Comparison of ENCODE assay signal across 21 mouse cellular contexts in genomic region chr19:15830385-15830784, GRCm38 (mm10).
DNase-seq lines count a peak whose midpoint lies in the region; ATAC-seq and TF ChIP-seq lines count a peak whose summit lies in the region.
"Had no signal": no experiment of that assay in that cellular context is flagged by ENCODE, and none has a peak within 500 bp of the region (broad histone marks: within the 10 kb centered on the region; RNA-seq: fewer than 3 reads in every experiment).

No protein-coding gene starts in this region.

- intact Hi-C loops in heart, postnatal 36 days (cut with DNase I): no loop called here

- ATAC-seq in heart, embryonic 16.5 days (replicated peaks; ENCODE audit: extremely low read depth, insufficient read depth, low FRiP score): peak; percentile 60
- ATAC-seq in lung, embryonic 14.5 days (ENCODE audit: insufficient read depth): peak; percentile 66; the same call in 1 of the 2 replicates
- ATAC-seq in granulocyte monocyte progenitor cell, adult 5-6 weeks (replicated peaks; ENCODE audit: poor library complexity, severe bottlenecking): peak; percentile 20; the same call in 1 of the 2 replicates
- ATAC-seq: forebrain, embryonic 14.5 days; midbrain, embryonic 15.5 days had no signal

- no peaks in the 10 kb centered on the region for H3K36me3 ChIP-seq in heart, embryonic 16.5 days (ENCODE audit: control insufficient read depth, insufficient read depth)
- no peaks in the 10 kb centered on the region for H3K36me3 ChIP-seq in lung, embryonic 14.5 days (ENCODE audit: insufficient read depth)
- H3K36me3 ChIP-seq: embryonic facial prominence, embryonic 12.5 days; heart, embryonic 10.5 days; hindbrain, embryonic 10.5 days; midbrain, embryonic 15.5 days; neural tube, embryonic 15.5 days had no signal

- H3K4me3 ChIP-seq in heart, embryonic 16.5 days (ENCODE audit: low read length): no peak overlapping the region
- H3K4me3 ChIP-seq in lung, embryonic 14.5 days (ENCODE audit: low read depth, low read length): no peak overlapping the region
- H3K4me3 ChIP-seq: embryonic facial prominence, embryonic 12.5 days; heart, embryonic 10.5 days; hindbrain, embryonic 10.5 days; midbrain, embryonic 15.5 days; neural tube, embryonic 15.5 days had no signal

- no peak for TF ChIP-seq CTCF in lung, embryonic 14.5 days (IDR thresholded peaks at IDR 0.05; ENCODE audit: low read depth)

- no peaks in the 10 kb centered on the region for H3K27me3 ChIP-seq in heart, embryonic 16.5 days (ENCODE audit: control insufficient read depth, insufficient read depth, low read length)
- H3K27me3 ChIP-seq in lung, embryonic 14.5 days (ENCODE audit: insufficient read depth, low read length): no peaks in the 10 kb centered on the region
- H3K27me3 ChIP-seq: embryonic facial prominence, embryonic 12.5 days; midbrain, embryonic 15.5 days; neural tube, embryonic 15.5 days had no signal

- no peak overlapping the region for H3K9ac ChIP-seq in heart, embryonic 16.5 days (ENCODE audit: low read length)
- H3K9ac ChIP-seq in lung, embryonic 14.5 days: no peak overlapping the region
- H3K9ac ChIP-seq: embryonic facial prominence, embryonic 12.5 days; midbrain, embryonic 15.5 days; neural tube, embryonic 15.5 days had no signal

- DNase-seq in heart, postnatal 36 days: no peak
- DNase-seq in lung, embryonic 14.5 days: peak; percentile 51
- no peak for DNase-seq in lung, adult 18-20 months
- peak; percentile 23 for DNase-seq in A20 (ENCODE audit: low read depth, low spot score)
- no peak for DNase-seq in urinary bladder, postnatal 4 days (ENCODE audit: low spot score in 2 of 2)
- DNase-seq: adrenal gland, postnatal 36 days; cerebellum, adult 18-20 months; gastrocnemius, postnatal 14 days; kidney, adult 18-20 months; lung, postnatal 10 days; right cerebral cortex, postnatal 25 days; thymus, postnatal 25 days had no signal

- no peak overlapping the region for H3K4me2 ChIP-seq in heart, embryonic 16.5 days (ENCODE audit: low read depth, low read length)
- H3K4me2 ChIP-seq in lung, embryonic 14.5 days: no peak overlapping the region
- H3K4me2 ChIP-seq: embryonic facial prominence, embryonic 12.5 days; liver, embryonic 11.5 days; midbrain, embryonic 15.5 days; neural tube, embryonic 15.5 days had no signal

- H3K9me3 ChIP-seq in heart, embryonic 16.5 days (replicated peaks; ENCODE audit: control insufficient read depth, low read length): no peaks in the 10 kb centered on the region
- no peaks in the 10 kb centered on the region for H3K9me3 ChIP-seq in lung, embryonic 14.5 days (ENCODE audit: low read depth, low read length)
- H3K9me3 ChIP-seq: embryonic facial prominence, embryonic 12.5 days; heart, embryonic 10.5 days; hindbrain, embryonic 10.5 days; midbrain, embryonic 15.5 days; neural tube, embryonic 15.5 days had no signal

- no peaks in the 10 kb centered on the region for H3K4me1 ChIP-seq in heart, embryonic 16.5 days (ENCODE audit: control insufficient read depth, insufficient read depth, low read length)
- H3K4me1 ChIP-seq in lung, embryonic 14.5 days (ENCODE audit: insufficient read depth): 0 out of 2 replicates have a peak, but pooled peaks cover 2% of the 10 kb centered on the region
- H3K4me1 ChIP-seq: embryonic facial prominence, embryonic 12.5 days; heart, embryonic 10.5 days; hindbrain, embryonic 10.5 days; midbrain, embryonic 15.5 days had no signal

- H3K27ac ChIP-seq in heart, embryonic 16.5 days (ENCODE audit: low read length): no peak overlapping the region
- H3K27ac ChIP-seq in lung, embryonic 14.5 days (ENCODE audit: low read depth): no peak overlapping the region
- H3K27ac ChIP-seq: embryonic facial prominence, embryonic 12.5 days; heart, embryonic 10.5 days; hindbrain, embryonic 10.5 days; midbrain, embryonic 15.5 days; neural tube, embryonic 15.5 days had no signal

Comparison
In these comparisons a context has a peak if more than half of its experiments do, and no peak if none do; other contexts are left out.
1. DNase-seq: peak in lung, embryonic 14.5 days (single experiment) and A20 (single experiment); none in heart, postnatal 36 days (0 of 2), lung, adult 18-20 months (0 of 2) and urinary bladder, postnatal 4 days (0 of 2).
2. Peak in every context shown above with its lines, with median percentiles within 50 percentile points of each other: ATAC-seq.